Mouse (Mus musculus) cerebellum, adult 11 months (tissue): Measurements from ENCODE around the gene Nr2f6.
A peak's percentile ranks its signal among the peaks of the same experiment; 100 is the strongest.

Experiments
- DNase-seq: peaks from one replicate; pipeline ENCODE4 v3.0.0; 2022

The Nr2f6 gene

DNA sequence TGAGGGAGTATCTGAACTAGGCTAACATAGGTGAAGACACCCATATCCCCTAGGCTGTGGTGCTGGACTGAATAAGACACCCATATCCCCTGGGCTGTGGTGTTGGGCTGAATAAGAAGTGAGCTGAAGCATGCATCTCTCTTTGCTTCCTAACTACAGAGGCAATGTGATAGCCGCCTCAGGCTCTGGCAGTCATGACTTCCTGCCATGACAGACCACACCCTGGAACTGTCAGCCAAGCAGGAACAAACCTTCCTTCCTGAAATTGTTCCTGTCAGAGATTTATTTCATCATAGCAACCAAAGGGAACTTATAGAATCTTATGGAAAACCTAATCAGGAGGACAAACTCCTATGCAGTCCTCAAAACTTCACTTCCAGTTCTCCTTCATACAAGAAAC, 6.5 kb upstream of the Nr2f6 start:
- no peak for DNase-seq

DNA sequence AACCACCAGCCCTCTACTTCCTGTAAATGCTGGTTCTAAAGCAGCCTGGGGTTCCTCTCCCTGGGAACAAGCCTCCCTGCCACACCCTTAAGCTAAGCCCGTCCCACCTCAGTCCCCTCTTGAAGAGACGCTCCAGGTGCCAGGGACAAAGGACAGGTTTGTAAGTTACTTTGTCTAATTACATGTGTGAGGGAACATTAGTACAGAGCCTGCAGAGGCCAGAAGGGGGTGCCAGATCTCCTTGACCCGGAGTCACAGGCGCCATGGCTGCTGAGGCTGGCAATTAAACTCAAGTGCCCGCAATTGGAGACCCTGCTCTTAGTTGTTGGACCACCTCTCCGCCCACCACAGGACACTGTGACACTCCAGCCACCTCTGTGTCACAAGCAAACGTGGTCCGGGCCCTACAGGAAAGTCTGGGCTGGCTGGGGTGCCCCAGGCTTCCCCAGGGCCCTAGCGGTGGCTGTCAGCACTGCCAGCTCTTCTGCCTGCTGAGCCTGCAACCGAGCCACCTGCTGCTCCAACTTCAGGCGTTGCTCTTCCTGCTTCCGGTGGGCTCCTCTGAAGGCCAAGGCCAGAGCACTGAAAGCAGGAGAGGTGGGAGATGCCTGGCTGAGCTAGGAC, 3.6 kb upstream of the Nr2f6 start:
- DNase-seq, result no peak

DNA sequence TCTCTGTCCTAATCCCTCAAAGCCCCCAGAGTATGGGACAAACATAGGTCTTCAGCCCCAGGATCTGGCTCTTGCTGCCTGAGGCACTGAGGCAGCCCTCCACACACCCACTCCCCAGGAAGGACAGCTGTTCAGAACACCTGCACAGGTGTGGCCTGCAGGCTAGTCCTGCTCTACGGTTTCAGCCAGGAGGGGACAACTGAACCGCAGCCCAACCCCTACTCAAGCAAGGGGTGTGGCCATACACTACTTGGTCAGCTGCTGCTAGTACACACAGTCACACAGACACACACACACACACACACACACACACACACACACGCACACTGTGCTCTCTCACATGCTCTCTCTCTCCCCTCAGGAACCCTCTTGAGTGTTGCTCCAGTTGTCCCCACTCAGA, 2.1 kb upstream of the Nr2f6 start:
- no peak for DNase-seq

DNA sequence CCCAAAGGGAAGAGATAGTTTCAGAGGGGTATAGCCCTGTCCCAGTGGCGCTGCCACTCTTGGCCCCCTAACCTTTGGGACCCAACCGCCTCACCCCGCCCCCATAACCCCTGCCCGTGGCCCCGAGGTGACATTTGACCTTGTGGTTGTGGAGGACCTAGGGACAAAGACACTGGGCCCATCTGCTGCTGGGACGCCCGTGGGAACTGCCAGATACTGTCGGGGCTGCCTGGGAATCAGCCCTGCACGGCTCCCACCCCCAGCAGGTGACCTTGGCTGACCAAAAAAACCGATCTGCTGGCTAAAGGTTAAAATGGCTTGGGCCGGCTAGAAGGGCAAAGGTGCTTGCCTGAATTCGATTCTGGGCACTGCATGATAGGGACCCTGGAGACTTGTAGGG, 1.6 kb upstream of the Nr2f6 start:
- DNase-seq, result no peak

DNA sequence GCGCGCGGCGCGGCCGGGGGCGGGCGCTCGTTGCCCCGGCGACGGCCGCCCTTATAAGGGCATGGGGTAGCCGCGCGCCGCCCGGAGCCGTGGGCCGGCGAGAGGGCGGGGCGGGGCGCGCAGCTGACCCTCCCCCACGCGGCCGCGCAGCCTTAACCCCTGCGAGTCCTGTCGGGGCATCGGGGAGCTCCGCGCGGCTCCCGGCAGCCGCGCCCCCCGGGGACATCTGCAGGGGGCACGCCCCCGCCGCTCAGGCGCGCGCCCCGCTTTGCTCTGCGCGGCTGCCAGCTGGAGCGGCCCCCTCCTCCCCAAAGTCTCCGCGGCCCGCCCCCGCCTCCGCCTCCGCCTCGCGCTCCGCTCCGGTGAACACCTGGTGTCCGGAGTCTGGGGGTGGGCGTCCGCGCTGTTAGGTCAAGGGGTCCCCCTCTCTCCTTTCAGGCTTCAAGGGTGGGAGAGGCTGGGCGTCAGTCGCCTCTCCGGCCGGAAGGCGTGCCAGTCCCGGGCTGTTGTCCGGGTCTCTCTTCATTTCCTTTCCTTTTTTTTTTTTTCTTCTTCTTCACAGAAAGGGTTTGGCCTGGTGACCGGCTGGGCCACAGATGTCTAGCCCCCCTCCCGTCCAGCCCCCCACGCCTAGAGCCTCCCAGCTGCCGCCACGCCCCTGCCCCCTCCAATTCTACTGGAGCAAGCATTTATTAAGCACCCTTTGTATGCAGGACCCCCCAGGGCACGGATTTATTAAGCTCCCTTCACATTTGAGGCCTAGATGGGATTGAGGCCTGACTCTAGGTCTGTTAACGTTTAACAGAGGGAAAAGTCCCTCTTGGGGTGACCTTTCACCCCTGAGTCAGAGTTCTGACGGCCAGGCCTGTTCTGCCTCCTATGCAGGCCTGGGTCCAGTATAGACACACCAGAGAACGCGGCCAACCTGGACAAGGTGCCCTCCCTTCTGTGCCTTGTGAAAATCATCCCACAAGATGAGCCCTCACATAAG, 506 bp upstream of the Nr2f6 start:
- DNase-seq, result peak; percentile 81

DNA sequence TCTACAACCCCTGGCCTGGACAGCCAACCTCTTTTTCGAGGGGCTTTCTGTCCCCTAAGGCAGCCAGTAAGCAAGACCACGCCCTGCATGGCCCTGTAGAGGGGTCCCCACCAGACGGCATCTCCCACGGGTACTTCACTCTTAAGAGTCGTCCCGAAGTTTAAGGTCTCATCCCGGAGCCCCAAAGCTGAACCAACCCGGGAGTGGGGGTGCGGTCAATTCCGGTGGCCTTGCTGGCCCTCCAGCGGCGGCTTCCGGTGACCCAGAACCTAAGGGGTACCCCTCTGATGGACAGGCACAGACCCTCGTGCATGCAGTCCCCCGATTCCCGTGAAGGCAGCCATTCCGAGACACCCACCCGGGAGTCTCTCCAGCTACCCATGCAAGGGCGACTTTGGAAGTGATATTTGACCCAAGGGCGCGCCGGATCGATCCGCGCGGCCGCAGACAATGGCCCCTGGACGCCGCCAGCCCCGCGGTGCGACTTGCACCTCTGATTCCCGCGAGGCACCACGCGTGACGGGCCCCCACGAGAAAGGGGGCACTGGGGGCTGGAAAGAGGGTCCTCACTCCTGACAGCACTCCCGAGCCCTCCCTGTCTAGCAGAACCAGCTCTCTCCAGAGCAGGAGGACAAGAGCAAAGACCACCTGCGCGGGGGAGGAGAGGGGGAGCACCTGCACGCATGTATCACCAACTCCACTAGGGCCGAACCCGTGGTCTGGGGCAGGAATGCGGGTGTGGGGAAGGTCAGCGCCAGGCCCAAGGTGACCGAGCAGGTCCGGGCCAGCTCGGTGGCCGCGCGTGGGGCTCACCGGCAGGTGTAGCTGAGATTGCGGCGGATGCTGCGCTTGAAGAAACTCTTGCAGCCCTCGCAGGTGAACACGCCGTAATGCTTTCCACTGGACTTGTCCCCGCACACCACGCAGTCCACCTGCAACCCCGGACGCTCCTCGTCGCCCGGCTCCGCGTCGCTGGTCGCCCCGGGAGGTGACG, 1.3 kb downstream of the Nr2f6 start:
- no peak for DNase-seq

DNA sequence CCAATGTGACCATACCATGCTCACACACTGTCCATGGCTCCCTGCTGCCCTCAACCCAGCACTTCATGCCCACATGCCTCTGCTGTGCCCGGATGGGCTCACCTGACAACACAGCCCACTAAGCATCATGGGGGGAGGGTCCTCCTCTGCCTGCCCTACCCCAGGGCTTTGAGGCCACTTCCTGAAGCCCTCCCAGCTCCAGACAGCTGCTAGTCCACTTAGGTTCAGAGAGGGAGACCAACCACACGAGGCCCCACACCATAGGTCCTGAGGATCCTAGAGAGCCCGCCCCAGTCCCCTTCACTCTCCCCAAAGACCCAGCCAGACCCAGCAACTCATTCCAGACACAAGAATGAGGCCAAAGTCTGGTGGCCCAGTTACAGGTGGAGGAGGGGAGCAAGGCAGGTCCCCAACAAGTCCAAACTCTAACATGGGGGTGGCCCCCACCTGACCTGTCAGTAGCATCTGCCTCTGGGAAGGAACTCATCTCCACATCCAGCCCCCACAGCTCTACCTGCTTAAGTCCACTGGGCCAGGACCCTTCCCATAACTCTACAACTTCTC, 2.2 kb downstream of the Nr2f6 start:
- no peak for DNase-seq

DNA sequence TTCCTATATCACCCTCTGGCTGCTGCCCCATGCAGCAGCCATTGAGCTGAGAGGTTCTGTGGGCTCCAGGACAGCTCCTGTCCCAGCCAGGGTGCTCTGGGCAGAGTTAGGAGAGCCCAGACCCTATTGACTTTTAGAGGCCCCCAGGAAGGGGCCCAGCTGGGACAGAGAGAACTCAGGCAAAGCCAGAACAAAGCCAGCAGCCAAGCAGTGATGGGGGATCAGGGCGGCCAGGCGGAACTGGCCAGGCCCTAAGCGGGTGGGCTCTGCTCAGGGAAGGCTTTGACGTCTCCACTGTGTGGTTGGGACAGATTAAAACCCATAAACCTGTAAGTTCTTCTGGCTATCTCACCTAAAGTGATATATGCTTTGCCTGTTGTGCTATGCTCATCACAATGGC, 2.8 kb downstream of the Nr2f6 start:
- no peak for DNase-seq

DNA sequence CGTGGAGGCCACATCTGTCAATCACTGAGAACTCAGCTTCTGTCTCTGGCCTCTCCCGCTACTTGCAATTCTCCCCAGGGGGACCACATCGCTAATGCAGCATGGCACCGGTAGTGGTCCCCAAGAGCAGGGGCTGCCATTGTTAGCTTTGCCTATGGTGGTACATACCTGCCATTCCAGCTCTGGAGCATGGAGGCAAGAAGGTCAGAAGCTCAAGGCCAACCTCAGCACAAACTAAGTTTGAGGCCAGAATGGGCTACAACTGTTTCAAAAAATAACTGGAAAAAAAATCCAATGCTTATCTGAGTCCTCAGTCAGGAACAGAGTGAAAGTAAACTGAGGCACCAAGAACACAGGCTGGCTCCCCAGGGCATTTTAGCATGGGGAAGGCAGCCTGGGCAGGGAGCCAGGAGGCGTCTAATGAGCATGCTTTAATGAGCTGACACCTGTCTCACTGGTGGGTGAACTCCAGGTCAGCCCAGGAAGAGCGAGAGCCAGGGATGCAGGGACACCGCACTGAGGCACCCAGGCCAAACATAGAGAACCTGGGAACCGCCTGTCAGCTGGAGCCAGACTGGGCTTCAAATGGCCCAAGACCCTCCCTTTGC, 5.2 kb downstream of the Nr2f6 start:
- no peak for DNase-seq

DNA sequence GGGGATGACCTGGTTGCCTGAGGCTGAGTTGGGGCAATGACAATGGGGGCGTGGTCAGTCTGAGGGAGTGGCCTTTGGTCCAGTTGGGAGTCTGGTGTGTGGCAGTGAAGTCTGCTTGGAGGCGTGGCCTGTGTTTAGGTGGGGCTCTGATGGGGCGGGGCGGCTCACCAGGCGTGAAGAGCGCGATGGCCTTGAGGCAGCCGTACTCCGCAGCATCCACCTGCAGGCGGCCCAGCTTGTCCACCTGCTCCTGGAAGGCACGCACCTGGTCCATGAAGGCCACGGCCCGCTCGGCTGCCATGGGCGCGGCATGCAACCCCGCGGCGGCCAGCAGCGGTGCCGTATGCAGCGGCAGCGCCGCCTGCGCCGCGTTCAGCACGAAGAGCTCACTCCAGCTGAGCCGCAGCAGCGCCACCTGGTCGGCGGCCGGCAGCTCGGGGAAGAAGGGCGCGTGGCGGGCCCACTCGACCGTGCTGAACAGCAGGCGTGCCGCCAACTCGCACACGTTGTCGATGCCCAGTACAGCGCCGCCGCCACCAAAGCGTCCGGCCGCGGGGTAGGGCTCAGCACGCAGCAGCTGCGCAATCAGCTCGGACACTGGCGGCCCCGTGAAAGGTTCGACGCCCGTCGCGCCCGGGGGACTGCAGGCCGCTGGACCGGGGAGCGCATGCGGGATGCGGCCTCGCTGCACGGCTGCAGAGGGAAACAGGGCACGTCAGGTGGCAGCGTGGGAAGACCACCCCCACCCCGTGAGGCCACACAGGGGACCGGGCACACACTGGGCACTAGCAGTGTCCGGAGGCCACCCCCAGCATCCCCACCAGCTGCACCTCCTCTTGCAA, 6.0 kb downstream of the Nr2f6 start:
- peak; percentile 85 for DNase-seq

DNA sequence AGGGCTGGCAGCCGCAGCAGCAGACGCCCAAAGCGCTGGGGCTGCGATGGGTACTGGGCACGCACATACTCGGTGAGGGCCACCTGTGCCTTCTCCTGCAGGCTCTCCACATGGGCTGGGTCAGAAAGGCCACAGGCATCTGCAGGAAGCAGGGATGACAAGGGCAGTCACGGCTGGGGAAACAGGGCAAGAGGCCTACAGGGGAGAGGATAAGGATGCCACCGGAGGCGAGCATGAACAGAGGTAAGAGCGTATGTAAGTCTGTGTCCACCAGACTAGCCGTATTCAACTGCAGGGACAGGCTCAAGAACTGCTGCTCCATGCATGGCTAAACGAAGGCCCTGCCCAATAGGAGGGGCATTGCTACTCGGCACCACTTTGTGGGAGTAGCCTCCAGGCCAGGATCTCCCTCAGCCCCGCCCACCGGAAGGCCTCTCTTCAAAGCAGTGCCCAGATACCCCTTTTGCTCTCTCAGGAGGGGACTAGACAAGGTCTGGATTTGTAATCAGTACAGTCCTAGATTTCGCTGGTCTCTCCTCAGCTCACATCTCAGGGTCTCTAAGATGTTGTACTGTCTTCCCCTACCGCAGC, 7.0 kb downstream of the Nr2f6 start:
- DNase-seq, result no peak

DNA sequence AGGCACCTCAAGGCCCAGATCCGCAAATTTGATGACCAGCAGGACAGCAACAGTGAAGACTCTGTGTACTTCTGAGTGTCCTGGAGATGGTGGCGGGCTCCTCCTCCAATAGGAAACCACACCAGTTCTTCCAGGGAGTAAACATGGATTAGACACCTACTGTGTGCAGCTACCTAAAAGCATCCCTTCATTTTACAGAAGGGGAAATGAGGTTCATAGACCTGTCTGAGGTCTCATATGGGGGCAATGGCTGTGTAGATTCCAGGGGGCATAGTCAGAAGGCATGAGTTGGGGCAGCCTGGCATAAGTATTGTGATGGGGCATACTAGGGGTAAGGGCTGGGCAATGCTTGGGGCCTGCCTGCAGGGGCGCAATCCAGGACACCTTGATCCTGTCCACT, 8.8 kb downstream of the Nr2f6 start:
- DNase-seq, result no peak

DNA sequence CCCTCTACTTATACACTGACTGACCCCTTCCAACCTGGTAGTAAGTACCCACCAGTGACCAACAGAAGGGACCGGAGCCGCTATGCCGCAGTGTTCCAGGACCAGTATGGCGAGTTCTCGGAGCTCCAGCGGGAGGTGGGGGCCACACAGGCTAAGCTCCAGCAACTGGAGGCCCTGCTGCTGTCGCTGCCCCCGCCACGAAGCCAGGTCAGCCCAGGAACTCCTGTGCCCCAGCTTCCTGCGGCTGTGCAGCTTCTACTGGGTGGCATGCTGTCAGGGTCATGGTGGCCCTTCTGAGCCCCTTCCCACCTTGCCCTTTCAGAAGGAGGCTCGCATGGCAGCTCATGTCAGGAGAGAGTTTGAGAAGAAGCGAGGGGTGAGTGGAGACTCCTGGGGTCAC, 9.3 kb downstream of the Nr2f6 start:
- DNase-seq, result no peak

DNA sequence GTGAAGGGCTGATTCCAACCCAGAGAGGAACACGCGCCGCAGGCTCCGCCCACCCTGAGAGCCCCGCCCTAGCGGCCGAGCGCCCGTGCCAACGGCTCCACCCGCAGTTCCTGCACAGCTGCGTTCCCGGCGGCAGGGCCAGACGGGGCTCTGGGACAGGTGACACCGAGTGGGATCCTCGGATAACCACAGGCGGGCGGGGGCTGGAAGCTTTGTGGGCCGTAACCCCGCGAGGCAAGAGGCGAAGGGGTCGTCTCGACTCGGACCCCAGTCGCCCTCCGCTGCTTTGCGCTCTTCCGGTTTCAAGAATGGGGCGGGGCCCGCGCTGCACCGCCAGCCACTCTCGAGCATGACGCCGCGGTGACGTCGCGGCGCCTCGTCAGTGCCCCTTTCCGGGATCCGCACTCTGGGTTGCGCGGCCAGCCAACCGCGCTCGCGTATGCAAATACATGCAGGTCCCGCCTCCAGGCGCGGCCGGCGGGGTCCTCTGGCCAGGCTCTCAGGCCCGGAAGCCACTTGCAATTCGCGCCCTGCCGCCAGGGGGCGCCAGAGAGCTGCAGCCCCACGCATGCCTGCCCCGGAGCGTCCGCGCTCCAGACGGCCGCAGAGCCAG, 10.4 kb downstream of the Nr2f6 start, which contains the start of gene Ocel1:
Ocel1 (plus strand) TSS at position 63 of the 613 bp plus-strand sequence.
- peak; percentile 95 for DNase-seq

DNA sequence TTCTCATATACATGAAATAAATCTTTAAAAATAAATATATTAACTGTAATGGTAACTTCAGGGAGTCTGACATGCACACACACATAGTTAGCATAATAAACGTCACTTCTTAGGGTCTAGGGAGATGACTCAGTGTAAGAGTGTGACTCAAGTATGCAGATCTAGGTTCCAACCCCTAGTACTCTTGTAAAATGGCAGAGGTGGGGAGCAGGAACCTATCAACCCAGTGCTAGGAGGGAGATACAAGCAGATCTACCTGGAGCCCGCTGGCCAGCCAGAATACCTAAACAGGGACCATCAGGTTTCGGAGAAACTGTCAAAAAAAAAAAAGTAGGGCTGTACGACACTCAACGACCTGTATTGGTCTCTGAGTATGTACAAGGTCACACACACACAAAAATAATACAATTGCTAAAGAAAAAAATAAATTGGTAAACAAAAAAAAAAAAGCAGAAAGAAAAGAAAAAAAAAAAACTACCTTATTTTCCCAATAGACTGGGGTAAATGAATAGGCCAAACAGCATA, 11.0 kb downstream of the Nr2f6 start:
- DNase-seq, result no peak

DNA sequence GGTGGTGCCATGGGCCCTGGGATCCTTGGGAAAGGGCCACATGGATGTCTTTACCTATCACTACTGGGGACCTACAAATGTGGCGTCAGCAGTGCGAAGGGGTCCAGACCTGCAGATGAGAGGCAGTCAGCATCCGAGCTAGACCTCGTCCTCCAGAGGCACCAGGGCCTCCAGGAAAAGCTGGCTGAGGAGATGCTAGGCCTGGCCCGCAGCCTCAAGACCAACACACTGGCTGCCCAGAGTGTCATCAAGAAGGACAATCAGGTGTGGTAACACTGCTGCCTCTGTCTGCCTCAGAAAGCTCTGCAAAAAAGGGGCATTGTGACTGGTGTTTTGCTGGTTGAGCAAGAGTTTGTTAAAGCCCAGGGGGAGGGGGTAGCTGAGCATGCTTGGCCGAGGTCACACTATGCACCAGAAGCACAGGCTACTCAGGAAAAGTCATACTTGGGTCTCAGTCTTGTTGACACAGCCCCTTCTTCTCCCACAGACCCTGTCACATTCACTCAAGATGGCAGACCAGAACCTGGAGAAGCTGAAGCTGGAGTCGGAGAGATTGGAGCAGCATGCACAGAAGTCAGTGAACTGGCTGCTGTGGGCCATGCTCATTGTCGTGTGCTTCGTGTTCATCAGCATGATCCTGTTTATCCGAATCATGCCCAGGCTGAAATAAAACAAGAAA, 12.6 kb downstream of the Nr2f6 start:
- no peak for DNase-seq

DNA sequence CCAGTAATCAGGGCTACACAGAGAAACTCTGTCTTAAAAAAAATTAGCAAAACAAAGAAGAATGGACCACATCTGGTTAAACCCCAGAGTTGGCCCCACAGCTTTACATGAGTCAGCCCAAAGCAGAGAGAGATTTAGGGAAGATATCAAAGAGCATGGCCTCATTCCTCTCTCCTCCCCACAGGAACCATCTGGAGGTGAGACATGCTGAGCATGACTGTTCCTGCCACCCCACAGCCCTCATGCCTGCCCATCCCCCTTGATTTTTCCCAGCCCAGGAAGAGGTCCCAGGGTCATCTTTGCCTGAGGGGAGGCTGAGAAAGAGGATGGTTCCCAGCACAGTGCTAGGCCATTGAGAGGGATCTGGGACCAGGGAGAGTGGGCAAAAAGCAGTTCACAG, 13.4 kb downstream of the Nr2f6 start:
- DNase-seq, result no peak

DNA sequence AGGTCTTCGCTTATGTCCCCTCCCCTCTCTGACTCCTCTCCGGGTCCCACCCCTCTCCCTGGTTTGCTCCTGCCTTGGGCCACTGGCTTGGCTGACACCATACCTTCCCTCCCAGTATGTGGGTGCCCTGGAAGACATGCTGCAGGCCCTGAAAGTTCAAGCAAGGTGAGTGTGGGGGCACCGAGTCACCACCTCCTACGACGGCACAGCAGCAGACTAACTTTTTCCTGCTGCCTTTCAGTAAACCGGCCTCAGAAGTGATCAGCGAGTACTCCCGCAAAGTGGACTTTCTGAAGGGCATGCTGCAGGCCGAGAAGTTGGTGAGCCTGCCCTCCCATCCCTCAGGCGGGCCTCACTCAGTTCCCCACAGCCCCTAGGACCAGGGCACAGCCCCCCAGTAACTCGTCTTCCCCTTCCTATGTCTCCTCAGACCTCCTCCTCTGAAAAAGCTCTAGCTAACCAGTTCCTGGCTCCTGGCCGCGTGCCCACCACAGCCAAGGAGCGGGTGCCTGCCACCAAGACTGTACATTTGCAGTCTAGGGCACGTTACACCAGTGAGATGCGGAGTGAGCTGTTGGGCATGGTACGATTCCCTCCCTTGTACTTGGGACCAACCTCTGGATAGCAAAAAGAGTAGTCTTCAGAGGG, 14.1 kb downstream of the Nr2f6 start:
- peak; percentile 50 for DNase-seq
